Mouse (Mus musculus) mouse trophoblast stem cell (cell line): ENCODE measurements around the gene Anxa3.

Experiments used
- in situ Hi-C, 2 experiments: fragments of 300-500 bp; cut with MseI, MboI; formaldehyde crosslinking; loops; 2 replicates in 1 of 2; 3 replicates in 1 of 2; pipeline ENCODE4 v1.15.1; 2025

Anxa3 gene

DNA sequence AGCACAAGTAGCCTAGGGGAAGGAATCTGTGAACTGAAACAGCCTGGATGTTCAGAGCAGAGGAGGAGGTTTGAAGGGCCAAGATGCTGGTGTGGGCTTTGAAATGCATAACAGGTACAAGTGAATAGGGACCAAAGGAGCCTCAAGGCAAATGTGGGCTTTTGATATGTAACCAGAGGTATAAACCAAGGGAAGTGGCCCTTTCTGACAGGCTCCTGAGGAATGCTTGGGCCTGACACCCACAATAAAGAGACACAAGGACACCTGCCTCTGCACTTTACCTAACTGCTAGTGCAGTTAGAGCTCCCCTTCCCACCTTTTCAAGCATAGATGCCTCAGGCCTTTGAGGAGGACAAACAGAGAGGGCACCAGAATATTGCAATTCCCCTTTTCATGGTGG, 54.8 kb downstream of the Anxa3 start:
- in situ Hi-C loops: no loop called here

- in situ Hi-C loops: no loop called here
These were observed 55.2 kb downstream of the Anxa3 start for GRCm38 (mm10) chr5:96848386-96848785.

GRCm38 (mm10) chr5:96849232-96849631, 56.1 kb downstream of the Anxa3 start:
- in situ Hi-C loops: no loop called here

- in situ Hi-C loops: no loop called here
These were observed 60.3 kb downstream of the Anxa3 start for GRCm38 (mm10) chr5:96853451-96853850.

- in situ Hi-C loops: no loop called here
These were observed 61.2 kb downstream of the Anxa3 start for GRCm38 (mm10) chr5:96854350-96854749.

DNA sequence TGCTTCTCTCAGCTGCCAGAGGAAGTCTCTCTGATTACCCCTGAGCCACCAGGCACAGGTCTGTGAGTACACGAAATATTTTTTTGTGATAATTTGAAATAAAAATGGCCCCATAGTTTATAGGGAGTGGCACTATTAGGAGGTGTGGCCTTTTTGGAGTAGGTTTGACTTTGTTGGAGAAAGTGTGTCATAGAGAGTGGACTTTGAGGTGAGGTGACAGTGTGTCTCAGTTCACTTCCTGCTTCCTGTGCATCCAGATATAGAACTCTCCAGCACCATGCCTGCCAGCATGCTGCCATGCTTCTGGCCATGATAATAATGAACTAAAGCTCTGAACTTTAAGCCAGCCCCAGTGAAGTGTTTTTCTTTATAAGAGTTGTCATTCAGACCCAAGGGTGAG, 66.8 kb downstream of the Anxa3 start:
- in situ Hi-C loops: no loop called here

- in situ Hi-C loops: no loop called here
These were observed 74.0 kb downstream of the Anxa3 start for GRCm38 (mm10) chr5:96867171-96867570.

DNA sequence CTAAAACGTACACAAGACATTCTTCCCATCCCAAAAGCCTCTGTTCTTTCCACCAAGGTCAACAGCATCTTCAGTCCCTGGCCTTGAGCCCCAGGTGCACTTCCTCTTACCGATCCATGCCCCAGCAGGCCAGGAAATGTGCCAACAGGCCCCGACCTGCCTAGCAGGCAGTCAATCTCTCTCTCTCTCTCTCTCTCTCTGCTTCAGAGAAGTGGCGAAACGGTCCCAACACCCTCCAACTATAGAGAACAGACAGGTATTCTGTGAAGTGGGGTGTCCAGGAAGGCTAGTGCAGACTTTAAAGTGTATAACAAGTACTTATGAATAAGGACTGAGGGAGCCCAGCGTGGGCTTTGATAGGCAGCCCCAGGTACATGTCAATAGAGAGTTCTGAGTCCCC, 75.8 kb downstream of the Anxa3 start:
- in situ Hi-C loops: no loop called here

DNA sequence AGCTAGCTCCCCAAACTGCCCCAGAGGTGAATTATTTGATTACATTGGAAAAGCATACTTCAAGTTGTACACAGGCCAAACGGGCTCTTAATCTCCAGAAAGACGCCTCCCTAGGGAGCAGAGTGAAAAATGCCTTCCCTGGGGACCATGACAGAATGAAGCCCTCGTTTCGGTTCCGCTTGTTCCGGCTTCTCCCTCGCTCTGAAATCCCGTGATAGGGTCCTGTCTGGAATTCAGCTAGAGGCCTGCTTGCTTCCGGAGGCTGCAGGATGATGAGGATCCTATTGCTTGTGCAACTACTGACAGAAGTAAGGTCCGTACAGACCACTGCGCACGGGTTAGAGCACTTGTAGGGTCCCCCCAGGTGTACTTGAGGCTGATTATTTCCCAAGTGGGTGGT, 77.9 kb downstream of the Anxa3 start:
- in situ Hi-C loops: loop anchor here in 1 of 2 experiments (10.0 kb wide), 1 partner anchor 184 kb away; no protein-coding TSS in a partner anchor

DNA sequence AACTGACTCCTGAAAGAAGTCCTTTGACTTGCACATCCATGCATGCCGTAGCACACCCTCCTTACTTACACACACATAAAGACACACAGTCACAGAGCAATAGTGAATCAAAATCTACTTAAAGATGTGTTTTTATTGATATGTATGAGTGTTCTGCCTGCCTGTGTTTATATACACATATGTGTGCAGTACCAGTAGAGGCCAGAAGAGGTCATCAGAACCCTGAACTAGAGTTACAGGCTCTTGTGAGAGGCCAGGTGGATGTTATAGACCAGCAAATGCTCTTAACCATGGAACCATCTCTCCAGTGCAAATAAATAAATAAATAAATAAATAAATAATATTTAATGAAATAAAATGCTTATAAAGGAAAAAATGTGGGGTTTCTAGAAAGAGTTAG, 85.0 kb downstream of the Anxa3 start:
- in situ Hi-C loops: loop anchor here (5.0 to 10.0 kb wide), 2 partner anchors 169 to 177 kb away; no protein-coding TSS in a partner anchor

DNA sequence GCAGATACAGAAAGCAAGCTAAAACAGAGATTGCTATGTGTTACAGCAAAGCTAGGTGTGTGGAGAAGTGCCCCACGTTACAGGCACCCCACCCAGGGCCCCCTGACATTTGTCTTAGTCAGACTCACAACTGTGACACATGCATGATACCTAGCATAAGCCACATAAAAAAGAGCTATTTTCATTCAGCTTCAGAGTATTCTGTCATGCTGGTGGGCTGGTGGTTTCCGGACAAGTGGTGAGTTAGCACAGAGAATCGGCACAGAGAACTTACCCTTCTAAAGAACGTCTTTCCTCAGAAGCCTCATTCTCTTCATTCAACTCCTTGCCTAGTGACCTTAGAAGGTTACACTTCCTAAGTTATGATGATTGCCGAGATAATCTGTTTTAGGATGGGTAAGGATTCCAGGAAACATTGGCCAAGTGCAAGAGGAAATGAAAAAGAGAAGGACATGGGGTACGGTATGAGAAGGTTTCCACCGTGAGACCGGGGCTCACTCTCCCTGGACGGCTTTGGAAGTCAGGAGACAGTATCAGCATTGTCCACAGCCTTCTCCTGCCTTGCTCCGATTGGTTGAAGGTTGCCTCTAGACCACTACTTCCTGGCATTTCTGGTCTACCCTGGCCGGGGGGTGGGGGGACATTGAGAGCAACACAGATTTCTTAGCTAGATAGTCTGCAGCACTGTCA, 85.9 kb downstream of the Anxa3 start:
- in situ Hi-C loops: loop anchor here (5.0 to 10.0 kb wide), 2 partner anchors 168 to 176 kb away; no protein-coding TSS in a partner anchor

- in situ Hi-C loops: no loop called here
These were observed 87.1 kb downstream of the Anxa3 start for GRCm38 (mm10) chr5:96880231-96880630.

DNA sequence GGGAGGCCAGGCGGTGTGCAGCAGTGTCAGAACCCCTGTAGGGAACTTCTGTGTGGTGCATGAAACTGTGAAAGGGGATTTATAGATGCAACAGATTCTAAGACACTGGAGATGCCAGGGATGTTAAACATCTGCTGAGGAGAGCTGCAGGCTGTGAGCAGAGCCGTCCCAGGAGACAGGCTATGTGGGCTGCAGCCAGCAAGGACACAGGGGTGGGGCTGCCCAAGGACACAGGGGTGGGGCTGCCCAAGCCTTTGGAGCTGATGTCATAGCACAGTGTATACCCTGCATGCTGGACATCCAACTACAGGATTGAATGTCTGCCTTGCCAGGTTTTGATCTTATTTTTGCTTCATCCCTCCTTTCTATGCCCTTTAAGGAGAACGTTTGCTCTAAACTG, 88.0 kb downstream of the Anxa3 start:
- in situ Hi-C loops: no loop called here

- in situ Hi-C loops: no loop called here
These were observed 88.5 kb downstream of the Anxa3 start for GRCm38 (mm10) chr5:96881613-96882012.

DNA sequence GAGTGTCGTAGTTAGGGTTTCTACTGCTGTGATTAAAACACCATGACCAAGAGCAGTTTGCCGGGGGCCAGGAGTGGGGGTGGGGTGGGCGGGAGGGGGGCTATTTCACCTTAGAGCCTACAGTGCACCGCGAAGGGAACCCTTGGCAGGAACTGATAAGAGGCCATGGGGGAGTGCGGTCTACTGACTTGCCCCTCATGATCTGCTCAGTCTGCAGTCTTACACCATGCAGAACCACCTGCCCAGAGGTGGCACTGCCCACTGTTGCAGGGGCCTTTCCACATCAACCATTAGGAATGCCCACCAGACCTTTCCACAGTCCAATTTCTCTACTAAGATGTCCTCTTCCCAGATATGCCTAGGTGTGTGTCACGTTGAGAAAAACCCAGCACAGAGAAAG, 92.1 kb downstream of the Anxa3 start:
- in situ Hi-C loops: no loop called here

GRCm38 (mm10) chr5:96888396-96888795, 95.3 kb downstream of the Anxa3 start:
- in situ Hi-C loops: no loop called here

DNA sequence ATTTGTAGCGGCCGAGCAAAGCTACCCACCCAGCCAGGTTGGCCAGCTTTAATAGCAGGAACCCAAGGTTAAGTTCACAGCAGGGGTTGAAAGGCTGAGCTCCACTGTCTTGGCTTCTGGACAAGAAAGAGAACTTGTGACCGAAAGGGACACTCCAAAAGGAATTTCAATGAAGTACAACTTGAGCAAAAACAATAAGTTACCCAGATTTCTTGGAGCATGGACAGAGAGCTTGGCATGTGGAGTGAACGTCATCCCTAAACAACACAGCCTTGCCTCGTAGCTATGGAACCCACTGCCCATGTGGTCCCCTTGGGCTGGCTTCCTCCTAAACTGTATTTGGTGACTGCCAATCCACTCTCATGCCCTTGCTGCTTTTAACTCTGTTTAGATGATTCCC, 97.2 kb downstream of the Anxa3 start:
- in situ Hi-C loops: no loop called here
